24 mouse cellular contexts compared by ENCODE assay signal in genomic region chr4:151729116-151729515, GRCm38 (mm10).
DNase-seq lines count a peak whose midpoint lies in the region; ATAC-seq lines count a peak whose summit lies in the region.
"Had no signal": no experiment of that assay in that cellular context is flagged by ENCODE, and none has a peak within 500 bp of the region (broad histone marks: within the 10 kb centered on the region; RNA-seq: fewer than 3 reads in every experiment).

No protein-coding gene starts in this region.

- no peak overlapping the region for H3K4me2 ChIP-seq in hindbrain, embryonic 16.5 days (ENCODE audit: low read length)
- H3K4me2 ChIP-seq in hindbrain, embryonic 12.5 days (replicated peaks): no peak overlapping the region
- no peak overlapping the region for H3K4me2 ChIP-seq in lung, embryonic 15.5 days
- H3K4me2 ChIP-seq: embryonic facial prominence, embryonic 12.5 days; forebrain, embryonic 15.5 days; intestine, embryonic 15.5 days; limb, embryonic 13.5 days had no signal

- H3K36me3 ChIP-seq in hindbrain, embryonic 16.5 days (ENCODE audit: control insufficient read depth, insufficient read depth, low read length): no peaks in the 10 kb centered on the region
- H3K36me3 ChIP-seq in hindbrain, embryonic 12.5 days: no peaks in the 10 kb centered on the region
- no peaks in the 10 kb centered on the region for H3K36me3 ChIP-seq in lung, embryonic 15.5 days
- H3K36me3 ChIP-seq: embryonic facial prominence, embryonic 12.5 days; forebrain, embryonic 15.5 days; heart, embryonic 10.5 days; intestine, embryonic 15.5 days; limb, embryonic 13.5 days had no signal

- no peak for DNase-seq in lung, postnatal 4 days
- DNase-seq in ovary, postnatal 14 days (ENCODE audit: low spot score): no peak
- DNase-seq in adrenal gland, adult 18-20 months (ENCODE audit: low spot score in 2 of 2): no peak
- DNase-seq: adrenal gland, adult 2 months; cerebellum, adult 18-20 months; heart, postnatal 4 days; kidney, adult 9 months; kidney, postnatal 14 days; lung, postnatal 14 days; midbrain, embryonic 14.5 days; thymus, adult 18-20 months; thymus, postnatal 4 days had no signal

- no peaks in the 10 kb centered on the region for H3K27me3 ChIP-seq in hindbrain, embryonic 16.5 days (replicated peaks; ENCODE audit: control insufficient read depth, insufficient read depth, low read length)
- no peaks in the 10 kb centered on the region for H3K27me3 ChIP-seq in hindbrain, embryonic 12.5 days
- H3K27me3 ChIP-seq in lung, embryonic 15.5 days: no peaks in the 10 kb centered on the region
- H3K27me3 ChIP-seq: embryonic facial prominence, embryonic 12.5 days; forebrain, embryonic 15.5 days; intestine, embryonic 15.5 days; limb, embryonic 13.5 days had no signal

- no peak for ATAC-seq in hindbrain, embryonic 16.5 days
- ATAC-seq in hindbrain, embryonic 12.5 days (ENCODE audit: low FRiP score): no peak
- ATAC-seq in lung, embryonic 15.5 days (ENCODE audit: borderline replicate concordance, extremely low read depth, low FRiP score, low TSS enrichment): peak; percentile 56; the same call in 1 of the 2 replicates
- peak; percentile 52 for ATAC-seq in erythroblast, adult 5-6 weeks (replicated peaks; ENCODE audit: low FRiP score, poor library complexity, severe bottlenecking)
- ATAC-seq in megakaryocyte progenitor cell, adult 5-6 weeks (replicated peaks; ENCODE audit: poor library complexity): peak; percentile 9; the same call in 1 of the 2 replicates
- ATAC-seq: forebrain, embryonic 15.5 days; intestine, embryonic 15.5 days; Patski had no signal

- no peaks in the 10 kb centered on the region for H3K9me3 ChIP-seq in hindbrain, embryonic 16.5 days (ENCODE audit: control insufficient read depth, low read length)
- H3K9me3 ChIP-seq in hindbrain, embryonic 12.5 days (replicated peaks): no peaks in the 10 kb centered on the region
- no peaks in the 10 kb centered on the region for H3K9me3 ChIP-seq in lung, embryonic 15.5 days
- H3K9me3 ChIP-seq: embryonic facial prominence, embryonic 12.5 days; forebrain, embryonic 15.5 days; heart, embryonic 10.5 days; intestine, embryonic 15.5 days; limb, embryonic 13.5 days; megakaryocyte, embryonic 14.5 days had no signal

- H3K4me1 ChIP-seq in hindbrain, embryonic 16.5 days (ENCODE audit: control insufficient read depth, insufficient read depth, low read depth, low read length): peaks cover 6% of the 10 kb centered on the region; the same call in 1 of the 2 replicates
- H3K4me1 ChIP-seq in hindbrain, embryonic 12.5 days: peaks cover 17% of the 10 kb centered on the region
- 0 out of 2 replicates have a peak, but pooled peaks cover 11% of the 10 kb centered on the region for H3K4me1 ChIP-seq in lung, embryonic 15.5 days
- H3K4me1 ChIP-seq: intestine, embryonic 15.5 days had no signal

- H3K4me3 ChIP-seq in hindbrain, embryonic 16.5 days (ENCODE audit: low read length): no peak overlapping the region
- no peak overlapping the region for H3K4me3 ChIP-seq in hindbrain, embryonic 12.5 days
- no peak overlapping the region for H3K4me3 ChIP-seq in lung, embryonic 15.5 days
- H3K4me3 ChIP-seq: embryonic facial prominence, embryonic 12.5 days; forebrain, embryonic 15.5 days; heart, embryonic 10.5 days; intestine, embryonic 15.5 days; limb, embryonic 13.5 days; megakaryocyte, embryonic 14.5 days had no signal

- peak overlapping the region; percentile 1; the same call in 1 of the 2 replicates for H3K27ac ChIP-seq in hindbrain, embryonic 16.5 days (ENCODE audit: low read depth, low read length)
- no peak overlapping the region for H3K27ac ChIP-seq in hindbrain, embryonic 12.5 days
- no peak overlapping the region for H3K27ac ChIP-seq in lung, embryonic 15.5 days
- H3K27ac ChIP-seq: embryonic facial prominence, embryonic 12.5 days; forebrain, embryonic 15.5 days; heart, embryonic 10.5 days; intestine, embryonic 15.5 days; limb, embryonic 13.5 days had no signal

- WGBS in hindbrain, embryonic 16.5 days: 74% methylated on average over 4 of the region's 4 CpGs
- WGBS in hindbrain, embryonic 12.5 days: 87% methylated on average over 4 of the region's 4 CpGs
- 47% methylated on average over 4 of the region's 4 CpGs for WGBS in lung, embryonic 15.5 days

- no peak overlapping the region for H3K9ac ChIP-seq in hindbrain, embryonic 16.5 days (ENCODE audit: low read depth, low read length)
- H3K9ac ChIP-seq in hindbrain, embryonic 12.5 days: no peak overlapping the region
- no peak overlapping the region for H3K9ac ChIP-seq in lung, embryonic 15.5 days
- H3K9ac ChIP-seq: embryonic facial prominence, embryonic 12.5 days; forebrain, embryonic 15.5 days; intestine, embryonic 15.5 days; limb, embryonic 13.5 days had no signal

Comparison
In these comparisons a context has a peak if more than half of its experiments do, and no peak if none do; other contexts are left out.
1. ATAC-seq: peak in lung, embryonic 15.5 days (single experiment), erythroblast, adult 5-6 weeks (single experiment) and megakaryocyte progenitor cell, adult 5-6 weeks (single experiment); none in hindbrain, embryonic 16.5 days (single experiment) and hindbrain, embryonic 12.5 days (single experiment).